Mouse (Mus musculus): ENCODE data around the gene BC049762.

Gene BC049762

DNA sequence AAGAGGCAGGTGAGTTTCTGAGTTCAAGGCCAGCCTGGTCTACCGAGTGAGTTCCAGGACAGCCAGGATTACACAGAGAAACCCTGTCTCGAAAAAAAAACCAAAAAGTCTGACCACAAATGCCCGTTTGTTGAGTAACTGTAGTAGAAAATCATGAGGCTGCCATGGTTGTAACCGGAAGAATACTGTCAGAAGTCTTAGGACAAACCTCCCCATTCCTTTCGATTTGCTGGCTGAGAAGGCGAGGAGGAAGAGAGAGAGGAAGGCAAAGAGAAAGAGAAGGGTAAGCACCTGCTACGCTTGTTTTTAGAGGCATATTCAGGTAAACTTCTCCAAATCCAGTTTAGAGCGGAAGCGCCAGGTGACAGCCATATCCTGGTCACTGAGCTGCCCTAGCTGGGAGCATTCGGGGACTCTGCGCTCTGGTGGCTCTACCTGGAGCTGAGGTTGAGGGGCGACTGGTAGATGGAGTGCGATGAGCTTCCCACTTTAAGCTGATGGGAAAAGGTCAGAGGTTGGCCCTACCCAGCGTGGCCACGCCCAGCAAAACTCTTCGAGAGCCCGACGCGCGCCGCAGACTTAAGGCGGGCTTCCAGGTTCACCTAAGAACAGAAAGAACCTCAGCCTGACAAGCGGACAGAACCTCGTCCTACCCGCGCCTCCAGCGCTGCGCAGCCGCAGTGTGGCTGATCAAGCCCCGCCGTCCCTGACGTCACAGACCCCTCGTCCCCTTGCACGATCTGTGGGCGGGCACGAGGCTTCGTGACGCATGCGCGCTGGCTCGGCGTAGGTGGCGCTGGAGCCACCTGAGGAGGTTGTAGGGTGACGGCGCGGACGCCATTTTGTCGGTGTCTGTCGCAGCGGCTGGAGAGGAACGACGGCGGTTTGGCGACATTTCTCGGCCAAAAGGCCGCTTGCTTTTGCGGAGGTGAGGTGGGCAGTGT lies at the start of gene BC049762:
BC049762 (minus strand) TSS at position 705 of the 944 bp plus-strand sequence.
- DNase-seq (ENCODE audit: low spot score): peak; percentile 99

DNA sequence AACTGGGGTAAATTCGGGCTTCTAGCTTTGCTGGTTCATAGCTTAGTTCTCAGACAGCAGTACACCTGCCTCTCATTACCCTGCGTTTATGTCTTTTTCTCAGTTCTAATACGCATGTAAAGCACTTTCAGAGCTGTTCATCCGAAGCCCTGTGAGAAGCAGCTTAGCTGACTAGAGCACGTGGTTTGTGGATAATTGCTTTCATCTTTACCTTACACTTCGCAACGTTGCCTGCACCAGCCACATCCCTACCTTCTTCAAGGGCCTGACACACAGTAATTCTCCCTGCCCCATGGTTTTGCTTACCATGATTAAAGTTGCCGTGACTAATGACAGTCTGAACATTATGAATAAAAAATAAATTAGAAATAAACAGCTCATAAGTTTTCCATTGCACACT lies 49.0 kb upstream of the BC049762 start:
- no peak for DNase-seq (ENCODE audit: low spot score)

DNA sequence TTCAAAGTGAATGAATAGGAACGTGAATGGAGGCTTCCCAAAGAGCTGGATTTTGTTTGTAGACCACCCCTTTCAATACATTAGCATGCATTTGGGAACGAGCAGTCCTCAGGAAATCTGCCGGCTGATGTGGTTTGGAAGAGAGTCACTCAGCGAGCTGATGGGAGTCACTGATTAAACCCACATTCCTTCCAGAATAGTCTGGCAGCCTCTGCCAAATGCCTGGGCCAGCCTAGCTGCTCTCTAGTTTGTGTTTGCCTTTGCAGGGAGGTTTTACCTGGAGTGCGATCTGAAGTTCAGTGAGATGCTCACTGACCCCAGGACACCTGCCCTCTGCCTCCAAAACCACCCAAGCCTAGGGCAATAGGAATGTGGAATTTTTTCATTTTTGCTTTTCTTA lies 45.5 kb upstream of the BC049762 start:
- no peak for DNase-seq (ENCODE audit: low spot score)

DNA sequence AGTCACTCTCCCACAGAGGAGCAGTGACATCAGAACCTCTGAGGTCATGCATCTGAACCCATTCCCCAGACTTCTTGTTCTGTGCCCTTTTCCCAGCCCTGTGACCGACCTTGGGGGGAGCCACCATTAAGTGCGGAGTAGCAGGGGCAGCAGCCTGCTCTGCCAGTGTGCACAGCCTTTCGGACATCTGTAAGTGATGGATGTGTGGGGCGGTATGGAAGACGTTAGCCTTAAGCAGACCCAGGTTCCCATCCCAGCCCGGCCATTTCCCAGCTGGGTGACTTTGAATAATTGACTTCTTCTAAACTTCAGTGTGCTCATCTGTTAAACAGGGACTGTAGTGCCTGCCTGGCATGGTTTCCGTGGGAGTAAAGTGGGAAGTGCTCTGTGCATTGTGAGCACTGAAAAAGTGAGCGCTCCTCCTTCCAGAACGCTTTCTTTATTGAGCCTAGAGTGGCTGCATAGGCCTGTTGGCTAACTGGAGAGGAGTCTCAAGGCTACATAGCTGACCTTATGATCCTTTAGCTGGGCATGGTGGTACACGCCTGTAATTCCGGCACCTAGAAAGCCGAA lies 41.2 kb upstream of the BC049762 start:
- DNase-seq (ENCODE audit: low spot score): no peak

DNA sequence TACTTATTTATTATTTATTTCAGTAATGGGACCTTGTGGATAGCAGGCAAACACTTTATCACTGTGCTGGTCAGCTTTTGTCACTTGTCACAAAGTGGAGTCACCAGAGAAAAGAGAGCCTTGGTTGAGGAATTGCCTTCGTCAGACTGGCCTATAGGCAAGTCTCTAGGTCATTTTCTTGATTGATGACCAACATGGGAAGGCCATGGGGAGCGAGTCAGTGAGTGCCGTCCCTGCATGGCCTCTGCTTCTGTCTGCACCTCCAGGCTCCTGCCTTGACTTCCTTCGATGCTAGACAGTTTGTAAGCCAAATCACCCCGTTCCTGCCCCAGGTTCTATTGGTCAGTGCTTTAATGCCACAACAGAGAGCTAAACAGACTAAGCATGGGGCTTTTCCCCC lies 39.5 kb upstream of the BC049762 start:
- DNase-seq (ENCODE audit: low spot score): no peak

DNA sequence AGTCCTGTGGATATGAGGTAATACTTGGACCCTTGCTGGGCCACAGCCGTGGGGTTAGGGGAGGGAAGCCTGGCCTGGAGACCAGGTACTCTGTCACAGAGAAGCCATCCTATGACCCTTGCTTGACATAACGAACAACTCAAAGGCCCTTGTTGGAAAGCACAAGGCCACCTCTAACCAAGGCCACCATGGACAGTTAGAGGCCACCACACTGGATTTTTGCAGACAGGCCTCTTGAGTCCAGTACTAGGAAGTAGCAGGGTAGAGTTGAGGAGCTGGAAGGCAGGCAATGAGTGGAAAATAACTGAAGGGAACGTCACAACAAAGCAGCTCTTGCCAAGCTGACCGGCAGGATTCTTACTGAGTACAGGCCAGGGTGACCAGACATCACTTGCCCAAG lies 35.8 kb upstream of the BC049762 start:
- DNase-seq (ENCODE audit: low spot score): no peak

DNA sequence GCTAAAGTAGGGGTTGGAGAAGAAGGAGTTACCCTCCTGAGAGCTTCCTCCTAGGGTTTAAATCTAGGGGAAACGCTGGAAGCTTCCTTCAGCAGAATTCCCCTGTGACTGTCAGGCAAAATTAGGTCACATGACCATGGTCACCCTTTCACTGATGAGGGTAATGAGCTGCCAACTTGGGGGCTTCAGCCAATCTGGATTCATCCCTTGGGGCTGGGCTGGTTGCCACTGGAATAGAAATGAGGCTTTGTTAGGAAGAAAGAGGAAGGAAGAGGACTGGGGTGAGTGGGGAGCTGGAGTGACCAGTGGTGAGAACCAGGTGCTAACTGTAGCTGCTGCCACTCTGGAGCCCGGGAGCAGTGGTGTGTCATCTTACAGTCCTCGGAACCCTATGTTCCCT lies 32.9 kb upstream of the BC049762 start:
- DNase-seq (ENCODE audit: low spot score): no peak

DNA sequence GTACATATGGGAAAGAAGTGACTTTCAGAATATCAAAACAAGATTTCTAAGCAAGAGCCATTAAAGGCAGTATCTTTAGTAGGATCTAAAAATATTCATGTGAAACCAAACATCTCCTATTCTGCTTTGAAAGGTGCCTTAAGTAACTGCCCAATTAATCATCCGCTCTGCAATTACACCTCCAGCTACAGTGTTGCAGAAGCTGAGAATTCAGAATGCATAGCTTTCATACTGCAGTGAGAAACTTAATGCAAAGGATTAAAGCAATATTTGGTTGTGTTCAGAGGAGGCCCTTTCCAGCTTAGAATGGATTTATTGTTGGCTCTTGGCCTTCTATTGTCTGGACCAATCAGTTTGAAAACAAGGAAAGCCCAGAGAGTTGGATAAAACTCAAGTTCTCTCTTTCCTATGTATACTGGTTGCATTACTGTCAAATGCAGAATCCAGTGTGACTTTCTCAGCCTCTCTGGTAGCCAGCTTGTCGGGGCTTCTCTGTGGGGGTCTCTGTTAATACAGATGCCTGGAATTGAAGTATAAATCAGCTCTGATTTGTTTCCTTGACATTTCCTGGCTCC lies 31.2 kb upstream of the BC049762 start:
- DNase-seq (ENCODE audit: low spot score): no peak

DNA sequence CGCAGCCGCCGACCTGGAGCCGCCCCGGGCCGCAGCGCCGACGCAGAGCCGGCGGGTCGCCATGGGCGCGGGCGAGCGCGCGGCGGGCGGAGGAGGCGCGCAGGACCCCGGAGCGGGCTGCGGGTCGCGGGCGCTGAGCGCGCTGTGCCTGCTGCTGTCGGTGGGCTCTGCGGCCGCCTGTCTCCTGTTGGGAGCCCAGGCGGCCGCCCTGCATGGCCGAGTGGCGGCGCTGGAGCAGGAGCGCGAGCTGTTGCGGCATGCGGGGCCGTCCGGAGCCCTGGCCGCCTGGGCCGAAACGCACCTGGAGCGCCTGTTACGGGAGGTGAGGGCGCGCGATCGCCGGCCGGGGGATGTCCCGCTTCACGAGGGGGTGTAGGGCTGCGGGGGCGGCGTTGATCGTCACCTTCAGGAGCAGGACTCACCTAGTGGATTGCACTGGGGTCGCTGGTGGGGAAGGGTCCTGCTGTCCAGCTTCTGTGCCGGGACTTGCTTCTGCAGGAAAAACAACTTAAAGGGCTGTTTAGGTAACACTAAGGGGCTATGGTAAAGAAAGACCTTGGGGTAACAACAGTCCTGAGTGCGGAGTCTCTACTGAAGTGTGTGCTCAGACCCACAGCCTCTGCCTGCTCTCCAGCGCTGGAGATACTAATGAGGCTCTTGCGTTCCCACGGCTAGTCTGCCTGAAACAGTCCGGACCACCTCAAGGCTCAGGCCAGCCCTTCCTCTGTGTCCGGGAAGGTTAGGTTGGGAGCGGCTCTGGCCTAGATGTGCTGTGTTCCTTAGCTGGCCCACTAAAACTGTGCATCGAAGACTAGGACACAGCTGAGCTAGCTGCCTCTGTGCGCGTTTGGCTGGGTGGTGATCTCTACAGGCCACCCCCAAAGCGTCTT lies 27.5 kb upstream of the BC049762 start:
- peak; percentile 80 for DNase-seq (ENCODE audit: low spot score)

DNA sequence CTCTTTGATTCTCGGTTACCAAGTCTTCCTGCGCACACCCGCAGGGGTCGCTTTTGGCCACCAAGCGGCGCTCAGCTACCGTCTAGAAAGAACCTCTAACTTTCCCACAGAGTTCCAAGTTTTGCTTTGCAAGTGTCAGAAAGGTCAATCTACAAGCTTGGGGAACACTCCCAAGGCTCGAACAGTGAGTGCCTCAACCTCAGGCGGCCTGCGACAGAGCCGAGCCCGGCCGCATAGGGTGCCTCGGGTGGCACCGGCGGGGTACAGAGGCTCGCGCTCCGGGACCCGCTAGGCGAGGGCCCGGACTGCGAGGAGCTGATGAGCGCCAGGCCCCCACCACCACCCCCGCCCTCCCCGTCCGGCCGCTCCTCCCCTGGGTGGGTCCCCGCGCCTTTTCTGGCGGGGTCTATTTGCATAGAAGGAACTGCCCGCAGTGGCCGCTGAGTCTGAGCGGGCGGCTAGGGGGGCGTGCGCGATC lies 26.8 kb upstream of the BC049762 start, which contains the start of gene Col23a1:
Col23a1 (plus strand) TSS at position 357 of the 478 bp plus-strand sequence.
- DNase-seq (ENCODE audit: low spot score): peak; percentile 90

DNA sequence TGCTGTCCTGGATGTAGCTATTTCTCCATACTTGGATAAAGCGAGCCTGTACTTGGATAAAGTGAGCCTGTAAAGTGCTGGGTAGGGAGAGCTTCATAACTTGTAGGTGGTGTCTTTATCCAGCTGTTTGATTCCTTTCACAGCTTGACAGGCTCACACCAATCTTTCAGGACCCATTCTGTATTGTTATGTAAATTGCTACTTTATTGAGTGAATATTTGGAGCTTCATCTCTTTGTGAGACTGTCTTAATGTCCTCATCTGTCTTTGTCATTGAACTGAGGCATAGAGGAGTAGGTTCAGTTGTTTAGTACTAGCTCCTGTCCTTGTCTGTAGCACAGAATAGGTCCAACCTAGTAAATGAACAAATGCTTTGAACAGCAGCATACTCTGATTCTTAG lies 11.6 kb upstream of the BC049762 start:
- DNase-seq (ENCODE audit: low spot score): no peak

DNA sequence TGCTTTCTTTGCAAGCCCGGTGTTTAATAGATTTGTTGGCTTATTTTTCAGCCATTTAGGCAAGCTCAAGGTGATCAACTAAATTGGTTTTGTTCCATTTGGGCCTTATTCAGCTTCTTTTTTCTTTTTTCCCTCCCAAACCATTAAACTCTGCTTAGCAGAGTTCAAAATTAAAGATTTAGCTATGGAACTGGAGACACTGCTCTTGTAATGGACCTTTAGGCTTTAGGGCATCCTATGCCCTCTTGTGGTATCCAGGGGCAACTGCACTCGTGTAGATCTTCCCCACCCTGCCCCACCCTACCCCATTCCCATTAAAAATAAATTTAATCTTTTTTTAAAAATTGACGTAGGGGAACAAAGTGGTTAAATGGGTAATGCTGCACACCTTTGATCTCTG lies 2.5 kb upstream of the BC049762 start:
- DNase-seq (ENCODE audit: low spot score): peak; percentile 75

DNA sequence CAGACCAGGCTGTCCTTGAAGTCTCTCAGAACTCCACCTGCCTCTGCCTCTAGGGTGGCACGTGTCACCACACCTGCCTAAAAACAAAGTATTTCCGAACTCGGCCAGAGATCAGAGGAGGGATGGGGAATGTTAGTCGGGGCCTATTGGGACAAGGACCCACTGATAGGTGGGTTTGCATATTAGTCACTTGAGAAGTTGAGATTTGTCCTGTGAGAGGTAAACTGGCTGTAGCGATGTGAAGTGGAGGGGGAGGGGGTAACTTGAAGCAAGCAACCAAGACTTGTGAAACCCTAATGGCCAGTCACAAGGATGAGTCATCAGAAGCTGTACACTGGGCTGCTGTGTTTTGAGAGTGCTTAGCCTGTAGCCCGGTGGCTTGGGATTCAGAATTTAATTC lies 1.5 kb upstream of the BC049762 start:
- DNase-seq (ENCODE audit: low spot score): peak; percentile 21

DNA sequence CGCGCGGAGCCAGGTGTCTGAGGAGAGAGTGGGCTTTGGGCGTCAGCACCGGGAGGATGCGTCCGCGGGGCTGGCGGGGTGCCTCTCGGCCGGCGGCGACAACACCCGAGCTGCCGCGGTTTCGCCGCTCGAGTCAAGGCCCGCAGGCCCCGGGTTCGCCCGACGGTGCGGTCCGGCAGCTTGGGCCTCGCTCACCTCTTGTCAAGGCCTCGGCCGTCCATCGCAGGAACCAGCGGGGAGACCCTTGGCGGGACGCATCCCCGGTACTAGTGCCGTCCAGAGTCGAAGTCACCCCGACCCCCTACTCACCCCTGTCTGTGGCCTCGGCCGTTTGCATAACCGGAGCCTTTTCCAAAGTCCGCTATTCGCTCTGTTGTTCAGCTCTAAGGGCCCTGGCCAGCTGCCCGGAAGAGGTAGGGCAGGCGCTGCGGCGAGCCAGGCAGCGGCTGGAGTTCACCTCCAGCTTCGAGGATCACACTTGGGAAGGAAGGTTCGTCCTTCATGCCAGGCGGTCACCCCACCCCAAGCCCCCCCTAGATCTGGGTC lies 513 bp upstream of the BC049762 start:
- DNase-seq (ENCODE audit: low spot score): no peak

DNA sequence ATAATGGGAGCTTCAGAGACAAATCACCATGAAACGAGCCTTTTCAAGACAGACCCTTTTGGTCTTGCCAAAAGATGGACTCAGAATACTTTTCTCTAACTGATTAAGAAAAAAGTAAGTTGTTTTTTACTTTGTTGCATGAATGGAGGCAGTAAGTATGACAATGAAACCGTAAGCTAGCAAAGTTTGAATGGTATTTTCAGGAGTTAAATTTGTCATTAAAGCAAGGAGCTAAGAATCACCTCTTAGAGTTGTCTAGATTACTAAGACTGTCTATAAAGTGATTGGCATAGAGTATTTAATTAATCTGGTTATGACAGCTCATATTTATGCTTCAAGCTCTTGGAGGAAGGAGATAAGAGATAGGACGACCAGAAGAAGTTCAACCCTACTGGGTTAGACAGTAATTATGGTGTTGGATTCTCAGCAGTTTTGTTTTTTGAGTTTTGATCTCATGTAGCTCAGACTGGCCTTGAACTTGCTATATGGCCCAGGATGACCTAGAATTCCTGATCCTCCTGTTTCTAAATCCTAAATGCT lies 1.1 kb downstream of the BC049762 start, which contains the start of gene Clk4:
Clk4 (plus strand) TSS at position 51 of the 540 bp plus-strand sequence.
- no peak for DNase-seq (ENCODE audit: low spot score)

DNA sequence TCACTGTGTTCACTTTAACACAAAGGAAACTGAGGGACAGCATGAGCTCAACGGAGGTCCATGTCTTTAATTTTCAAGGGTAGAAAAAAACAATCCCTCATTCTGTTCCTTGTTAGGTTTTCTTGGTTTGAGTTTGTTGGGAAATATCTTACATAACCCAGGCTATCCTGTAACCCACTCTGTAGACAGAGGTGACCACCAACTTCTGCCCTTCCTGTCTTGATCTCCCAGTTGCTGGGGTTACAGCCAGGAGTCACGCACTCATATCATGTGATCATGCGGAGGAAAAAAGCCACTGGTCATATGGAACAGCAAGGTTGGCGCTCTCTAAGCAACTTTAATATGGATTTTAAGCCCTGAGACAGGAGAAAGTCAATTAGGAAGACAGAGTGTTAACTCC lies 5.8 kb downstream of the BC049762 start:
- DNase-seq (ENCODE audit: low spot score): no peak

DNA sequence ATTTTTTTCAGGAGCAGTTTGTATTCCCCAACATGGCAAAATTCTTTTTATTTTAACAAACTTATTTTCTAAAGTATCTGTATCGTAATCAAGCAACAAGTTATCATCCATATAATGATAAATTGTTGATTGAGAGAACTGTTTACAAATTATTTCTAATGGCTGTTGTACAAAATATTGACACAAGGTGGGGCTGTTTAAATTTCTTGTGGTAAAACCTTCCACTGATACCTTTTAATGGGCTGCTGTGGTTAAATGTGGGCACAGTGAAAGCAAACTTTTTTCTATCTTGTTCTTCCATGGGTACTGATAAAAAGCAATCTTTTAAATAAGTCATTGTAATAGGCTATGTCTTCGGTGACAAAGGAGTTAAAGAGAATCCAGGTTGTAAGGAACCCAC lies 19.9 kb downstream of the BC049762 start:
- DNase-seq (ENCODE audit: low spot score): no peak

DNA sequence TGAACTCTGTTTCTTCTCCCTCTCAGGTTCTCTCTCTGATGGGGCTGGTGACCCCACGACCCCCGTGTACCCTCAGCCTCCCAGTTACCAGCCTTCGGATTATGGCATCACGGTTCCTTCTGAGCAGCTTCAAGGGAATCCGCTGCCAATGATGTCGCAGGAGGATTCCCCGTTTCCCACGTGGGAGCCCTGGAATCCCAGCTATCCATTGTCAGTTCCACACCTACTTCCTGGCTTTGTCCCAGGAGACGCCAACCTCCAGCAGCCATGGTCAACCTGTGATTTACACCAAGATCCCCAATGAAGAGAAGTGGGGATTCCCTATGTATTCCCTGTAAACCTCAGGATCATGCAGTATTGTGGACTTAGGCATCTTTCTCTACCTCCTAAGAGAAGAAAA lies 28.2 kb downstream of the BC049762 start:
- DNase-seq (ENCODE audit: low spot score): no peak

DNA sequence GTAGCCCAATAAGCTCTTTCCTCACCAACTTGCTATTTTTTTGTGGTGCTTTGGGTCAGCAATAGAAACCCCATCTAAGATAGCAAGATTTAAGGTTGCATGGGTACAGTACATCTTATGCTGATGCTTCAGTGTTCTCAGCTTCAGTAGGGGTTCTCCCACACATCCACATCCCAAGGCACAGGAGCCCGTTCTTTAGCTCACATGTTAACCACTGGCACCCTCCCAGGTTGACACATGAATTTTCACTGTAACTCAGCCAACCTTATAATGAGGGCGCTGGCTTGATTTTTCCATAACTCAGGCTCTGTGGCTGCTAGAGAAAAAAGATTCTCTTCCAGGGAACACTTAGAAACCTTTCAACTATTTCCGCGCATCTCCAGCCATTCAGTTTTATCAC lies 35.7 kb downstream of the BC049762 start:
- no peak for DNase-seq (ENCODE audit: low spot score)

DNA sequence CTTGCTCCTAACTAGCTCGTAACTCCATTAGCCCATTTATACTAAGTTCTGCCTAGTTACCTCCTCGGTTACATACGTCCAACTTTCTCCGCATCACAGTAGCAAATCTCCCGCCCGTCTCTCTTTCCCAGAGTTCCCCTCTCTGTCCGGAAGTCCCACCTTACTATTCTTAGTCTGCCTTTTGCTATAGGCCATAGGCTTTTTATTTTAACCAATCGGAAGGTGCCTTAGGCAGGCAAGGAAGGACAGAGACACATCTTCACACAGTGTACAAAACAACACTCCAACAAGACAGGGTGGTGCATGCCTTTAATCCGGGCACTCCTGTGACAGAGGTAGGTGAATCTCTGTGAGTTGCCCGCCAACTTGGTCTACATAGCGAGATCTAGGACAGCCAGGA lies 42.5 kb downstream of the BC049762 start, which contains the start of gene Gm12569:
Gm12569 (plus strand) TSS at position 166 of the 400 bp plus-strand sequence.
- DNase-seq (ENCODE audit: low spot score): no peak

DNA sequence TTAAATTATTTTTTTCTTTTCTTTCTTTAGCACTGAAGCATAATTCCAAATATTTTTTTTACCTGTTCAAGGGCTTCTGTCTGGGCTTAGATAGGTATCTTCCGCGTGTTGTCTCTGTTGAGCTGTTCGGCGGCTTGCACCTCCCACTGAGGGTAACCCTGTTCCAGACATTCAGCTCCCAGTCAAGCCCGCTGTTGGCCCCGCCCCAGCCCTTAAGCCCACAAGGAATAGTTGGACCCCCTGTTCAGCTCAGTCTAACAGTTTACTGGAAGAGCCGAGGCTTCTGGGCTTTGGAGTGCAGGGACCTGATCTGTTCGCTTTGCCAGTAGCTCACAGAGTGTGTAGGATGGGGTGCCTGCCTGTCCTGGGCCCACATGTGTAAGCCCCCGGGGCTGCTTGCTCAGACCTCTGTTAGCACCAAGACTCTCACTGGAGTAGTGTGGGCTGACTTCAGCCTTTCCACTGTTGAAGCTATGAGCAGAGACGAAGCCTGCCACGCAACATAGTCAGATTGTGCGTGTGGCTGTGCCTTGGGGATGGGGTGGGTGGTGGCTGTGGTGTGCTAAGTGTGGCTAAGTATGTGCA lies 43.4 kb downstream of the BC049762 start:
- no peak for DNase-seq (ENCODE audit: low spot score)

Data from retina, embryonic 14.5 days (tissue).